ENCODE assay signal across 9 mouse cellular contexts in the genomic region with DNA sequence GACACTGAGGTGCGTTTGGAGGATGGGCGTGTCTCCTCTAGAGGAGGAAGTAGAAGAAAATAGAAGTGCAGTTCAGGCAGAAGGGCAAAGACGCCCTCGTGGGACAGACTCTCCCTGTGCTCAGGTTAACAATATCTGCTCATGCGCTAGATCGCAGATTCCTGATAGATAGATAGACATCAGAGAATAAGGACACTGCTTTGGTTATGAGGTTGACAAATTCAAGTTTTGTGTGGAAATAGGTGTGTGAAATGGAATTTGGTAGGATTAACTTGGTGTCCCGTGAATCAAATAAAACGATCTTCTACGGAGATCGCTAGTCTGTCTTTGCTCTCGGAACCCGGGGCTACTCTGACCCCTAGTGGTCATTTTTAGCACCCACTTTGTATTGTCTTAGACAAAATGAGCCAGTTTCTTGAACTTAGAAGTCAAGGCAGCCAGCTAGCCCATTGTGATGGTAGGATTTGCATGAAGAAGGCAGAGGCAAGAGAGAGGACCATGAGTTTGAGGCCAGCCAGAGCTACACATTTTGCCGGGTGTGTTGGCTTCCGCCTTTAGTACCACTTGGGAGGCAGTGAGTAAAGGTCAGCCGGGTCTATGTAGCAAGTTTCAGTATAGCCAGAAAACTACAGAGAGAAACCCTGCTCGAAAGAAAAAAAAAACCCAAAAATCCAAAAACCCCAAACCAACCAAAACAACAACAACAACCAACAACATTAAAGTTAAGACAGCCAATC. TPM values are rescaled to one million over a fixed set of nuclear protein-coding genes. Genes with fewer than 3 reads are reported as not detected.
DNase-seq lines count a peak whose midpoint lies in the region; ATAC-seq and TF ChIP-seq lines count a peak whose summit lies in the region.
"Had no signal": no experiment of that assay in that cellular context is flagged by ENCODE, and none has a peak within 500 bp of the region (broad histone marks: within the 10 kb centered on the region; RNA-seq: fewer than 3 reads in every experiment).

No protein-coding gene starts in this region.

- H3K9ac ChIP-seq in CH12.LX (ENCODE audit: insufficient read depth, low read depth), result no peak overlapping the region
- no peak overlapping the region; the same call in 1 of the 2 replicates for H3K9ac ChIP-seq in embryonic facial prominence, embryonic 12.5 days
- H3K9ac ChIP-seq in heart, embryonic 15.5 days, result no peak overlapping the region
- H3K9ac ChIP-seq in kidney, postnatal 0 days (ENCODE audit: low read depth, low read length), result no peak overlapping the region
- H3K9ac ChIP-seq in liver, embryonic 12.5 days, result no peak overlapping the region

- peak; percentile 49 to 84 for TF ChIP-seq CTCF in CH12.LX (conservative IDR thresholded peaks at IDR 0.05 in 1 of 2, IDR thresholded peaks at IDR 0.05 in 1 of 2; ENCODE audit: low read depth in 2 of 2, low read length in 2 of 2)
- TF ChIP-seq CTCF in kidney, postnatal 0 days (IDR thresholded peaks at IDR 0.05; ENCODE audit: low read depth), result peak; percentile 93

- no peaks in the 10 kb centered on the region for H3K79me2 ChIP-seq in CH12.LX (replicated peaks; ENCODE audit: control insufficient read depth, extremely low read depth, insufficient read depth, poor library complexity, severe bottlenecking)

- DNase-seq in CH12.LX (ENCODE audit: extremely low read depth), result peak; percentile 67
- DNase-seq in adrenal gland, postnatal 36 days, result peak; percentile 51 to 73
- peak; percentile 90 for DNase-seq in kidney, postnatal 0 days (ENCODE audit: low spot score)
- peak; percentile 85 for DNase-seq in naive thymus-derived CD4-positive, alpha-beta T cell, adult 2 months (ENCODE audit: low read depth)
- DNase-seq in testis, postnatal 14 days (ENCODE audit: low spot score), result peak; percentile 22

- no peak overlapping the region for H3K27ac ChIP-seq in CH12.LX (ENCODE audit: insufficient read depth, low read depth)
- no peak overlapping the region for H3K27ac ChIP-seq in embryonic facial prominence, embryonic 12.5 days
- H3K27ac ChIP-seq in heart, embryonic 15.5 days, result no peak overlapping the region
- H3K27ac ChIP-seq in kidney, postnatal 0 days, result no peak overlapping the region
- no peak overlapping the region for H3K27ac ChIP-seq in liver, embryonic 12.5 days

- H3K27me3 ChIP-seq in CH12.LX (replicated peaks), result no peaks in the 10 kb centered on the region
- H3K27me3 ChIP-seq in embryonic facial prominence, embryonic 12.5 days, result no peaks in the 10 kb centered on the region
- no peaks in the 10 kb centered on the region for H3K27me3 ChIP-seq in heart, embryonic 15.5 days
- H3K27me3 ChIP-seq in kidney, postnatal 0 days (ENCODE audit: insufficient read depth, low read length), result no peaks in the 10 kb centered on the region
- peaks cover 12% of the 10 kb centered on the region; the same call in 1 of the 2 replicates for H3K27me3 ChIP-seq in liver, embryonic 12.5 days (replicated peaks)

- TF ChIP-seq POLR2A in CH12.LX (IDR thresholded peaks at IDR 0.05; ENCODE audit: low read depth, low read length), result no peak

- H3K4me1 ChIP-seq in CH12.LX (ENCODE audit: control insufficient read depth in 1 of 2, insufficient read depth in 2 of 2), result peaks cover 0 to 7% of the 10 kb centered on the region in 2 experiments; a peak in 2 of 4 replicates
- peaks cover 9% of the 10 kb centered on the region; the same call in 1 of the 2 replicates for H3K4me1 ChIP-seq in embryonic facial prominence, embryonic 12.5 days
- H3K4me1 ChIP-seq in heart, embryonic 15.5 days (replicated peaks), result peaks cover 3% of the 10 kb centered on the region
- H3K4me1 ChIP-seq in kidney, postnatal 0 days (replicated peaks; ENCODE audit: insufficient read depth, low read length), result 0 out of 2 replicates have a peak, but pooled peaks cover 12% of the 10 kb centered on the region
- H3K4me1 ChIP-seq in liver, embryonic 12.5 days, result no peaks in the 10 kb centered on the region; the same call in 1 of the 2 replicates

- dilution Hi-C loops in CH12.LX (cut with MboI; ENCODE audit: extremely low pct_ligation_motif_present, extremely low pct_unique_long_range_greater_than_20kb, low sequenced_read_pairs), result no loop called here

- no peak for TF ChIP-seq EP300 in CH12.LX (IDR thresholded peaks at IDR 0.05; ENCODE audit: low read length)

- TF ChIP-seq RAD21 in CH12.LX (IDR thresholded peaks at IDR 0.05; ENCODE audit: low read depth, low read length), result peak; percentile 84

- no peak overlapping the region for H3K4me3 ChIP-seq in CH12.LX (replicated peaks in 1 of 3; ENCODE audit: low read depth in 2 of 3, low read length in 2 of 3, poor library complexity in 1 of 3)
- H3K4me3 ChIP-seq in embryonic facial prominence, embryonic 12.5 days, result peak overlapping the region; percentile 17; the same call in 1 of the 2 replicates
- H3K4me3 ChIP-seq in heart, embryonic 15.5 days, result peak overlapping the region; percentile 24; the same call in 1 of the 2 replicates
- no peak overlapping the region for H3K4me3 ChIP-seq in kidney, postnatal 0 days (replicated peaks; ENCODE audit: low read depth, low read length)
- no peak overlapping the region for H3K4me3 ChIP-seq in liver, embryonic 12.5 days
- H3K4me3 ChIP-seq: erythroblast, embryonic 14.5 days had no signal

- in situ Hi-C loops in CH12.LX (cut with MboI; ENCODE audit: low pct_ligation_motif_present, low pct_unique_long_range_greater_than_20kb, low sequenced_read_pairs), result loop anchor here (5.0 to 10.0 kb wide), 3 partner anchors 130 to 283 kb away; no protein-coding TSS in a partner anchor

- 22% methylated on average over 16 of the region's 16 CpGs for WGBS in embryonic facial prominence, embryonic 12.5 days
- 19% methylated on average over 16 of the region's 16 CpGs for WGBS in heart, embryonic 15.5 days
- WGBS in kidney, postnatal 0 days, result 30% methylated on average over 16 of the region's 16 CpGs
- 20% methylated on average over 16 of the region's 16 CpGs for WGBS in liver, embryonic 12.5 days (ENCODE audit: insufficient replicate concordance)

- peaks cover 0 to 8% of the 10 kb centered on the region in 2 experiments for H3K36me3 ChIP-seq in CH12.LX (replicated peaks in 1 of 2; ENCODE audit: control insufficient read depth in 1 of 2, insufficient read depth in 1 of 2, low read length in 1 of 2)
- 0 out of 2 replicates have a peak, but pooled peaks cover 2% of the 10 kb centered on the region for H3K36me3 ChIP-seq in embryonic facial prominence, embryonic 12.5 days
- H3K36me3 ChIP-seq in heart, embryonic 15.5 days, result peaks cover 24% of the 10 kb centered on the region
- peaks cover 36% of the 10 kb centered on the region for H3K36me3 ChIP-seq in kidney, postnatal 0 days (ENCODE audit: insufficient read depth, low read length)
- no peaks in the 10 kb centered on the region for H3K36me3 ChIP-seq in liver, embryonic 12.5 days

- ATAC-seq in embryonic facial prominence, embryonic 12.5 days (ENCODE audit: insufficient number of reproducible peaks, insufficient read depth, low FRiP score, low TSS enrichment), result no peak
- ATAC-seq in heart, embryonic 15.5 days (replicated peaks; ENCODE audit: insufficient number of reproducible peaks, insufficient read depth, low FRiP score, low read depth), result no peak
- peak; percentile 25; the same call in 1 of the 2 replicates for ATAC-seq in kidney, postnatal 0 days (replicated peaks; ENCODE audit: low FRiP score, low read depth)
- ATAC-seq in liver, embryonic 12.5 days, result 0 out of 2 replicates have a peak, but pooled peaks have one; percentile 35

- peak overlapping the region; percentile 16; the same call in 1 of the 2 replicates for H3K4me2 ChIP-seq in CH12.LX (ENCODE audit: insufficient read depth, low read depth, poor library complexity, severe bottlenecking)
- H3K4me2 ChIP-seq in embryonic facial prominence, embryonic 12.5 days (replicated peaks), result peak overlapping the region; percentile 40
- peak overlapping the region; percentile 52 for H3K4me2 ChIP-seq in heart, embryonic 15.5 days
- peak overlapping the region; percentile 39; the same call in 1 of the 2 replicates for H3K4me2 ChIP-seq in kidney, postnatal 0 days (ENCODE audit: low read length)
- peak overlapping the region; percentile 46 for H3K4me2 ChIP-seq in liver, embryonic 12.5 days

- no peaks in the 10 kb centered on the region for H3K9me3 ChIP-seq in CH12.LX (replicated peaks; ENCODE audit: low read length)
- no peaks in the 10 kb centered on the region for H3K9me3 ChIP-seq in embryonic facial prominence, embryonic 12.5 days
- no peaks in the 10 kb centered on the region for H3K9me3 ChIP-seq in heart, embryonic 15.5 days (replicated peaks)
- no peaks in the 10 kb centered on the region for H3K9me3 ChIP-seq in kidney, postnatal 0 days (replicated peaks; ENCODE audit: low read length)
- H3K9me3 ChIP-seq in liver, embryonic 12.5 days (replicated peaks), result no peaks in the 10 kb centered on the region

TF ChIP-seq in CH12.LX, 34 proteins besides CTCF, POLR2A, EP300 and RAD21:
- TF ChIP-seq IRF4 (IDR thresholded peaks at IDR 0.05; ENCODE audit: low read depth, low read length) (no peak), UBTF (IDR thresholded peaks at IDR 0.05; ENCODE audit: low read depth, low read length) (no peak), KAT2A (IDR thresholded peaks at IDR 0.05; ENCODE audit: insufficient replicate concordance, low read length) (no peak), ZC3H11A (IDR thresholded peaks at IDR 0.05; ENCODE audit: low read depth, low read length) (peak; percentile 52; the same call in 1 of the 2 replicates), CHD1 (IDR thresholded peaks at IDR 0.05; ENCODE audit: low read depth, low read length) (no peak), SMC3 (IDR thresholded peaks at IDR 0.05; ENCODE audit: low read depth, low read length) (peak; percentile 86)

RNA-seq across cellular contexts. Expression of a gene that starts 15.4 kb away (rescaled TPM):
- total RNA-seq in CH12.LX (2012; rRNA removed) (1.9 and 2.5 TPM in 2 replicates), CH12.LX (2014; rRNA removed) (11.3 and 14.6 TPM in 2 replicates)
- 6.4 and 7.0 TPM in 2 replicates for polyA plus RNA-seq in CH12.LX (2012; ENCODE audit: insufficient read length, low read depth)
- total RNA-seq in adrenal gland, postnatal 36 days (2021), result 10 to 100 TPM; 25.9 to 46.9 TPM
- 28.8 and 30.4 TPM in 2 replicates for polyA plus RNA-seq in embryonic facial prominence, embryonic 12.5 days (2016; fragmentation: Nextera tagmentation; extraction: Ambion mirVana)
- polyA plus RNA-seq in heart, embryonic 15.5 days (2015; fragmentation: Nextera tagmentation; extraction: Ambion mirVana), result 45.5 and 49.7 TPM in 2 replicates
- 54.7 and 55.7 TPM in 2 replicates for polyA plus RNA-seq in kidney, postnatal 0 days (2015; fragmentation: Nextera tagmentation; extraction: Ambion mirVana)
- 0.74 and 0.99 TPM in 2 replicates for polyA plus RNA-seq in liver, embryonic 12.5 days (2016; fragmentation: Nextera tagmentation; extraction: Ambion mirVana)
- polyA plus RNA-seq: erythroblast, embryonic 14.5 days had no signal

Comparison
In these comparisons a context has a peak if more than half of its experiments do, and no peak if none do; other contexts are left out.
1. DNase-seq: peak in every context shown above with its lines; median percentile 90 in kidney, postnatal 0 days; 85 in naive thymus-derived CD4-positive, alpha-beta T cell, adult 2 months; 67 in CH12.LX; 62 in adrenal gland, postnatal 36 days; 22 in testis, postnatal 14 days.
2. H3K4me3 ChIP-seq: peak in embryonic facial prominence, embryonic 12.5 days (single experiment) and heart, embryonic 15.5 days (single experiment); none in CH12.LX (0 of 3), kidney, postnatal 0 days (single experiment) and liver, embryonic 12.5 days (single experiment).
3. ATAC-seq: peak in kidney, postnatal 0 days (single experiment) and liver, embryonic 12.5 days (single experiment); none in embryonic facial prominence, embryonic 12.5 days (single experiment) and heart, embryonic 15.5 days (single experiment).
4. Peak in every context shown above with its lines, with median percentiles within 50 percentile points of each other: H3K4me2 ChIP-seq.